Mouse (Mus musculus) midbrain, embryonic 11.5 days (tissue): ENCODE data around the gene Zbtb5. TPM values are rescaled to one million over a fixed set of nuclear protein-coding genes. Genes with fewer than 3 reads are reported as not detected.
"Not testable (repeated sequence)": the region's sequence is repeated elsewhere in the genome, so short reads cannot be mapped to it uniquely, and the experiment has no call there.

ENCODE experiments used
- ATAC-seq: fragments of 200-750 bp; cut with Nextera tagmentation; 2 replicates; pipeline ENCODE4 v1.8.0; 2017; ENCODE audit warnings: moderate TSS enrichment, moderate library complexity; ENCODE audit not compliant: low FRiP score
- DNase-seq: peaks from one replicate; pipeline ENCODE4 v3.0.0; 2015; ENCODE audit warnings: low spot score; ENCODE audit errors: missing footprints
- H3K27ac ChIP-seq: fragments of 300-500 bp; sonication (generic); 2 replicates; pipeline ENCODE4 v1.5.1; 2014; ENCODE audit warnings: low read depth, low read length
- H3K27me3 ChIP-seq: fragments of 300-500 bp; sonication (generic); 2 replicates; pipeline ENCODE4 v1.6.1; 2014; ENCODE audit warnings: mild to moderate bottlenecking, low read length, moderate library complexity, mixed read lengths; ENCODE audit not compliant: control insufficient read depth, insufficient read depth
- H3K36me3 ChIP-seq: fragments of 300-500 bp; sonication (generic); 2 replicates; pipeline ENCODE4 v1.6.1; 2014; ENCODE audit warnings: mild to moderate bottlenecking, low read length, moderate library complexity, mixed read lengths; ENCODE audit not compliant: control insufficient read depth, insufficient read depth
- H3K4me1 ChIP-seq: fragments of 300-500 bp; sonication (generic); 2 replicates; pipeline ENCODE4 v1.6.1; 2014; ENCODE audit warnings: low read length; ENCODE audit not compliant: control insufficient read depth, insufficient read depth
- H3K4me2 ChIP-seq: fragments of 300-500 bp; sonication (generic); 2 replicates; pipeline ENCODE4 v1.6.1; 2014; ENCODE audit warnings: mild to moderate bottlenecking, moderate library complexity
- H3K4me3 ChIP-seq: fragments of 300-500 bp; sonication (generic); 2 replicates; pipeline ENCODE4 v1.5.1; 2014; ENCODE audit warnings: low read depth, low read length
- H3K9ac ChIP-seq: fragments of 300-500 bp; sonication (generic); 2 replicates; pipeline ENCODE4 v1.6.1; 2014; ENCODE audit warnings: low read length
- H3K9me3 ChIP-seq: fragments of 300-500 bp; sonication (generic); 2 replicates; pipeline ENCODE4 v1.6.1; 2016; ENCODE audit warnings: low read length; ENCODE audit not compliant: control insufficient read depth
- WGBS: fragments of 180-500 bp; shearing (Covaris S2); extraction: QIAGEN DNeasy Blood & Tissue Kit; methylation state at CpG from one replicate; pipeline ENCODE4 v1.1.7; 2014; 5-methylcytosine and 5-hydroxymethylcytosine counted together
- polyA plus RNA-seq: library from polyadenylated mRNA; unstranded; fragments of >200 nt; fragmentation: Nextera tagmentation; extraction: Ambion mirVana; gene quantifications from 2 replicates; pipeline ENCODE4 v1.2.1, GENCODE M21; 2014

Zbtb5 gene
- polyA plus RNA-seq, 1 experiment from 2014 or later = 41.2 TPM

GRCm38 (mm10) chr4:44993847-44994246, 18.4 kb downstream of the Zbtb5 start:
- H3K4me1 ChIP-seq = peaks cover 4% of the 10 kb centered on the region; the same call in 1 of the 2 replicates
- H3K4me2 ChIP-seq = no peak overlapping the region
- ATAC-seq (no peak), DNase-seq (no peak)
- no peaks in the 10 kb centered on the region for H3K27me3 ChIP-seq
- 92% methylated on average over 9 of the region's 9 CpGs for WGBS
- no peaks in the 10 kb centered on the region for H3K9me3 ChIP-seq
- no peak overlapping the region for H3K27ac ChIP-seq
- H3K9ac ChIP-seq = no peak overlapping the region
- H3K36me3 ChIP-seq = peaks cover 5% of the 10 kb centered on the region; the same call in 1 of the 2 replicates
- H3K4me3 ChIP-seq = no peak overlapping the region

GRCm38 (mm10) chr4:44993179-44993578, 19.0 kb downstream of the Zbtb5 start:
- not testable (repeated sequence) for H3K9me3 ChIP-seq, H3K36me3 ChIP-seq, DNase-seq, H3K4me1 ChIP-seq, H3K4me3 ChIP-seq, H3K27ac ChIP-seq, H3K27me3 ChIP-seq, H3K4me2 ChIP-seq, ATAC-seq, H3K9ac ChIP-seq
- WGBS = 91% methylated on average over 14 of the region's 14 CpGs

- ATAC-seq, H3K27ac ChIP-seq, H3K9me3 ChIP-seq, H3K36me3 ChIP-seq, H3K4me2 ChIP-seq, H3K27me3 ChIP-seq, H3K4me1 ChIP-seq, H3K4me3 ChIP-seq, H3K9ac ChIP-seq: not testable (repeated sequence)
- WGBS = 93% methylated on average over 11 of the region's 11 CpGs
- peak; percentile 19 for DNase-seq
Observed at GRCm38 (mm10) chr4:44992330-44992729, 19.9 kb downstream of the Zbtb5 start.

- no peak overlapping the region for H3K27ac ChIP-seq
- H3K27me3 ChIP-seq = no peaks in the 10 kb centered on the region
- peaks cover 5% of the 10 kb centered on the region; the same call in 1 of the 2 replicates for H3K36me3 ChIP-seq
- no peak for ATAC-seq
- no peak overlapping the region for H3K4me3 ChIP-seq
- H3K9ac ChIP-seq = no peak overlapping the region
- H3K9me3 ChIP-seq = no peaks in the 10 kb centered on the region
- 91% methylated on average over 5 of the region's 5 CpGs for WGBS
- DNase-seq = peak; percentile 4
- H3K4me2 ChIP-seq = no peak overlapping the region
- no peaks in the 10 kb centered on the region for H3K4me1 ChIP-seq
Observed at GRCm38 (mm10) chr4:44990560-44990959, 21.7 kb downstream of the Zbtb5 start.

- H3K4me2 ChIP-seq = no peak overlapping the region
- no peaks in the 10 kb centered on the region for H3K27me3 ChIP-seq
- no peaks in the 10 kb centered on the region for H3K36me3 ChIP-seq
- no peak overlapping the region for H3K9ac ChIP-seq
- no peak overlapping the region for H3K4me3 ChIP-seq
- ATAC-seq (no peak), DNase-seq (peak; percentile 64)
- WGBS = 91% methylated on average over 10 of the region's 10 CpGs
- no peaks in the 10 kb centered on the region for H3K9me3 ChIP-seq
- H3K4me1 ChIP-seq = peaks cover 12% of the 10 kb centered on the region; the same call in 1 of the 2 replicates
- no peak overlapping the region for H3K27ac ChIP-seq
Observed at GRCm38 (mm10) chr4:44983131-44983740, 29.0 kb downstream of the Zbtb5 start.

- H3K4me3 ChIP-seq = no peak overlapping the region
Observed at GRCm38 (mm10) chr4:44982440-44983130, 29.6 kb downstream of the Zbtb5 start.

GRCm38 (mm10) chr4:44981974-44982287, 30.3 kb downstream of the Zbtb5 start:
- Histone ChIP-seq H3K4me3 (peak overlapping the region; percentile 68), H3K9ac (peak overlapping the region; percentile 84), H3K27ac (no peak overlapping the region), H3K4me2 (peak overlapping the region; percentile 93), H3K36me3 (no peaks in the 10 kb centered on the region), H3K4me1 (peaks cover 12% of the 10 kb centered on the region; the same call in 1 of the 2 replicates), H3K27me3 (no peaks in the 10 kb centered on the region), H3K9me3 (no peaks in the 10 kb centered on the region)
- WGBS = 22% methylated on average over 5 of the region's 5 CpGs
- ATAC-seq = no peak
- DNase-seq = no peak

More at GRCm38 (mm10) chr4:44982440-44983130, 29.6 kb downstream of the Zbtb5 start:
- Histone ChIP-seq H3K36me3 (no peaks in the 10 kb centered on the region), H3K27ac (no peak overlapping the region), H3K9me3 (no peaks in the 10 kb centered on the region), H3K4me1 (peaks cover 12% of the 10 kb centered on the region; the same call in 1 of the 2 replicates), H3K27me3 (no peaks in the 10 kb centered on the region), H3K4me2 (peak overlapping the region; percentile 93; the same call in 1 of the 2 replicates), H3K9ac (peak overlapping the region; percentile 84; the same call in 1 of the 2 replicates)
- peak; percentile 81 for DNase-seq
- 79% methylated on average over 11 of the region's 11 CpGs for WGBS
- ATAC-seq = no peak

- H3K27ac ChIP-seq = no peak within 1 kb of the TSS; the same call in 1 of the 2 replicates
- peak; percentile 95 for ATAC-seq
- peak within 1 kb of the TSS; percentile 93 for H3K4me2 ChIP-seq
Observed at GRCm38 (mm10) chr4:44981280-44981973, 30.8 kb downstream of the Zbtb5 start, which contains the start of gene Grhpr. Grhpr (plus strand) TSS chr4:44981395.

More at GRCm38 (mm10) chr4:44981280-44981973, 30.8 kb downstream of the Zbtb5 start, which contains the start of gene Grhpr:
- Histone ChIP-seq H3K36me3 (no peaks in the 10 kb centered on the region), H3K9me3 (no peaks in the 10 kb centered on the region), H3K9ac (peak within 1 kb of the TSS; percentile 84), H3K4me3 (peak within 1 kb of the TSS; percentile 68), H3K27me3 (no peaks in the 10 kb centered on the region), H3K4me1 (peaks cover 12% of the 10 kb centered on the region; the same call in 1 of the 2 replicates)
- WGBS = 1% methylated on average over 40 of the region's 40 CpGs
- DNase-seq = peak; percentile 99
